Mouse (Mus musculus) embryonic facial prominence, embryonic 15.5 days (tissue): ENCODE data around the gene Zfp993. TPM values are rescaled to one million over a fixed set of nuclear protein-coding genes. Genes with fewer than 3 reads are reported as not detected.
A peak's percentile ranks its signal among the peaks of the same experiment; 100 is the strongest.
"Not testable (repeated sequence)": the region's sequence is repeated elsewhere in the genome, so short reads cannot be mapped to it uniquely, and the experiment has no call there.

Source experiments
- ATAC-seq: fragments of 200-750 bp; cut with Nextera tagmentation; 2 replicates; pipeline ENCODE4 v1.8.0; 2017; ENCODE audit warnings: low read depth, moderate TSS enrichment; ENCODE audit not compliant: insufficient number of reproducible peaks, low FRiP score, low TSS enrichment
- H3K27ac ChIP-seq: fragments of 300-500 bp; sonication (generic); replicated peaks from 2 replicates; pipeline ENCODE4 v1.5.1; 2015; ENCODE audit warnings: mild to moderate bottlenecking, inconsistent platforms
- H3K27me3 ChIP-seq: fragments of 300-500 bp; sonication (generic); 2 replicates; pipeline ENCODE4 v1.6.1; 2015; ENCODE audit warnings: inconsistent platforms
- H3K36me3 ChIP-seq: fragments of 300-500 bp; sonication (generic); 2 replicates; pipeline ENCODE4 v1.6.1; 2015; ENCODE audit warnings: mild to moderate bottlenecking, inconsistent platforms
- H3K4me1 ChIP-seq: fragments of 300-500 bp; sonication (generic); 2 replicates; pipeline ENCODE4 v1.6.1; 2015; ENCODE audit warnings: inconsistent platforms
- H3K4me2 ChIP-seq: fragments of 300-500 bp; sonication (generic); replicated peaks from 2 replicates; pipeline ENCODE4 v1.6.1; 2015; ENCODE audit warnings: mild to moderate bottlenecking, inconsistent platforms
- H3K4me3 ChIP-seq: fragments of 300-500 bp; sonication (generic); replicated peaks from 2 replicates; pipeline ENCODE4 v1.5.1; 2015; ENCODE audit warnings: mild to moderate bottlenecking, inconsistent platforms
- H3K9ac ChIP-seq: fragments of 300-500 bp; sonication (generic); 2 replicates; pipeline ENCODE4 v1.6.1; 2015; ENCODE audit warnings: inconsistent platforms
- H3K9me3 ChIP-seq: fragments of 300-500 bp; sonication (generic); replicated peaks from 2 replicates; pipeline ENCODE4 v1.6.1; 2016; ENCODE audit warnings: inconsistent platforms
- WGBS: fragments of 180-500 bp; shearing (Covaris S2); methylation state at CpG from one replicate; pipeline ENCODE4 v1.1.7; 2015; 5-methylcytosine and 5-hydroxymethylcytosine counted together
- polyA plus RNA-seq: library from polyadenylated mRNA; unstranded; fragments of >200 nt; fragmentation: Nextera tagmentation; extraction: Ambion mirVana; gene quantifications from 2 replicates; pipeline ENCODE4 v1.2.1, GENCODE M21; 2015

Gene Zfp993
- polyA plus RNA-seq, result 1.1 and 1.4 TPM in 2 replicates

DNA sequence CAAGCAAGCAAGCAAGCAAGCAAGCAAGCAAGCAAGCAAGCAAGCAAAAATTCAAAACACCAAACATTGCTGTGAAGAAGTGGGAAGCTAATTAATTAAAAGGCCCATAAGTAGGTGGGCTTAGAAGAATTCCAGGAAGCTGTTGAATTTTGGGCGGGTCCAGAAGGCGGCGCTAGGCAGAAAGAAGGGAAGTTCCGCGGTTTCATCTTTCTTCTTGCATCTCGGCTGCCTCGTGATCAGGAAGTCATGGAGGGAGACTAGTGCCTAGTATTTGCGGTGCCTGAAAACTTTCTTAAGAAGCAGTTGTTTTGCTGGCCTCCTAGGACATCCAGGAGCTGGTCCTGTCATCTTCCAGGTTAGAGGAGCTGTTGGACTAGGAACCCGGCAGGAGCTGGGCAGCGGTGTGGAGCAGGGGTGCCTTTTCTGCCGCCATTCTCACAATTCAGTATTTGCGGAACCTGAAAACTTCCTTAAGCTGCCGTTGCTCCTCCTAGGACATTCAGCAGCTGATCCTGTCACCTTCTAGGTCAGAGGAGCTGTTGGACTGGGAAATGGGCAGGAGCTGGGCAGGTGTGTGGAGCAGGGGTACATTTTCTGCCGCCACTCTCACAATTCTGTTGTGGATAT is at the start of gene Zfp993:
TSS of gene Zfp993 (plus strand) at position 188 of the 627 bp plus-strand sequence.
- ATAC-seq, H3K27ac ChIP-seq, H3K9me3 ChIP-seq: not testable (repeated sequence)

DNA sequence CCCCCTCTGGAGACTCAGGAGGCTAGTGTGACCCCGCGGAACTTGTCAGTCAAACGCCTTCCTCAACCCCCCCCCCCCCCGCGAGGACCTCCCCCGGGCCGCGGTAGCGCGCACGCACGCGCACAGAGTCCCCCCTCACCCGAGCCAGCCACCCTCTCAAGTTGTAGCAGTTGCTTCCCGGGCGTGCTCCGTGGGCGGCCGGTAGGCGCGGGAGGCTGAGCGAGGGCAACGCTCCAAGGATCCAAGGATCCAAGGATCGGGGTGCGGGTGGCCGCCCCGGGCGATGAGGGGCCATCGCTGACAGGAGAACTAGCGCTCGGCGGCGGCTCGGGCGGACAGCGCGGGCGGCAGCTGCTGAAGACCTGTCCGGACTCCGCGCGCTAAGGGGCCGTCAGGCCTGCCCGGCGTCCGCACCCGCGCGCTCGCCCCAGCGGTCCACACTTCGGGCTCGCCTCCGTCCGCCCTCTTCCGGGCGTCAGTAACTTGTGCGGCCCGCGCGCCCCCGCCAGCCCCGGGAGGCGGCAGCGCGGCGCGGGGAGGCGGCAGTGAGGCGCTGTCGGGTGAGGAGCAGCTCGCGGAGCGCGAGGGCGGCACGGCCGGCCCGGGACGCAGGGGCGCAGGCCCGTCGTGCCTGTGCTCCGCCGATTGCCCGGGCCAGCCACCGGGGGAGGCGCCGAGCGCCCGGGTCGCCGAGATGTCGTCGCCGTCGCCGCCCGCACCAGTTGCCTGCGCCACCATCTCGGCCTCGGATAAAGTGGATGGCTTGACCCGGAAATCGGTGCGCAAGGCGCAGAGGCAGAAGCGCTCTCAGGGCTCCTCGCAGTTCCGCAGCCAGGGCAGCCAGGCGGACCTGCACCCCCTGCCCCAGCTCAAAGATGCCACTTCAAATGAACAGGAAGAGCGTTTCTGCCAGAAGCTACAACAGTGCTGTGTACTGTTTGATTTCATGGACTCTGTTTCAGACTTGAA is 30.6 kb upstream of the Zfp993 start:
- H3K9me3 ChIP-seq, H3K4me2 ChIP-seq, H3K4me3 ChIP-seq, H3K9ac ChIP-seq, H3K27ac ChIP-seq, H3K36me3 ChIP-seq, H3K27me3 ChIP-seq, H3K4me1 ChIP-seq: not testable (repeated sequence)
- under 1% methylated on average over 16 of the region's 111 CpGs for WGBS
- peak; percentile 67; the same call in 1 of the 2 replicates for ATAC-seq

More for the DNA sequence above, at the start of gene Zfp993:
- not testable (repeated sequence) for H3K27me3 ChIP-seq, H3K4me2 ChIP-seq, H3K36me3 ChIP-seq, H3K4me3 ChIP-seq, H3K4me1 ChIP-seq, H3K9ac ChIP-seq
- WGBS, result no CpG with 5 or more reads among the region's 14 CpGs

DNA sequence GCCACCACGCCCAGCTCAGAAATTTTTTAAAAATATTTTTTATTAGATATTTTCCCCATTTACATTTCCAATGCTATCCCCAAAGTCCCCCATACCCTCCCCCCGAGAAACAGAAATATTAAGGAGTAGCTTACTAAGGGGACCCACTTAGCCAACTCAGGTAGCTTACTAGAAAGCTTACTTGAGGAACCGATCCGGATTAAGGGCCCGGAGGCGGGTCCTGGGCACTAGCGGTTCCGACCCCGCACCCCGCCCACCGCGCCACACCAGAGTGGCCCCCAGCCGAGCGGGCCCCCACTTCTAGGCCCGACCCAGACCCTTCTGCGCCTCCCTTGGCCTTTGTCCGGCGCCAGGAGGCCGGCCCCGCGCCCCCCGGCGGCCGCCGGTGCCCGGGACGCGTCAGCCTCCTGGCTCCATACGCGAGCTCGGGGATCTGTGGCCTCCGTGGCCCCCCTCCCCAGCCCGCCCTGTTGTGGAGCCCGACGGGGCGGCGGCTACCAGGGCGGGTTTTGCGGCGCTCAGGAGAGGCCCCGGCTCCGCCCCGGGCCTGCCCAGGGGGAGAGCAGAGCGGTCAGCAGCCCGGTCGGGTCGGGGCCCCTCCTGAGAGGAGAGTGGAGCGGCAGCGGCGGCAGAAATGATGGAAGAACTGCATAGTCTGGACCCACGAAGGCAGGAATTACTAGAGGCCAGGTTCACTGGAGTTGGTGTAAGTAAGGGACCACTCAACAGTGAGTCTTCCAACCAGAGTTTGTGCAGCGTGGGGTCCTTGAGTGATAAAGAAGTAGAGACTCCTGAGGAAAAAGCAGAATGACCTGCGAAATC is 7.0 kb upstream of the Zfp993 start:
- not testable (repeated sequence) for H3K27ac ChIP-seq, H3K36me3 ChIP-seq, H3K9ac ChIP-seq, H3K27me3 ChIP-seq, H3K9me3 ChIP-seq, H3K4me1 ChIP-seq
- H3K4me3 ChIP-seq, result peak overlapping the region; percentile 21; the same call in 1 of the 2 replicates
- 4% methylated on average over 29 of the region's 53 CpGs for WGBS
- ATAC-seq, result peak; percentile 73; the same call in 1 of the 2 replicates
- H3K4me2 ChIP-seq, result 0 out of 2 replicates have a peak overlapping the region, but pooled peaks have one; percentile 31

DNA sequence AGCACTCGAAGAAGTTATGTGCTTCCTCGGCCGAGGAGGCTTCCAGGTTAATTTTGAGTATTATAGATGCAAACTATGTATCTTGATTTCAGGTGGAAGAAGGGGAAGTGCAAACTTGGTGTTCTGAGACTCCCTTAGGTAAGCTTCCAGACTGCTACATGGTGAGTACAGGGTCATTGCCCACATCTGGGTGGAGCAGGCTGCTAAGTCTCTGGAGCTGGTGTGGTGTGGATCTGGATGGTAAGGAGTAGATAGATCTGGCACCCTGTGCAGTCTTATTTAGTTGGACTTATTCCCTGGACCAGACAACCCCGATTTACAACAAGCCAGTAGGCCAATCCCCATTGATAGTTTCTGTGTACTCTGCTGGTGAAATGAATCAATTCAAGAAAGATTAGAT is 33.6 kb downstream of the Zfp993 start:
- not testable (repeated sequence) for H3K4me2 ChIP-seq, ATAC-seq
- no CpG with 5 or more reads among the region's 4 CpGs for WGBS

DNA sequence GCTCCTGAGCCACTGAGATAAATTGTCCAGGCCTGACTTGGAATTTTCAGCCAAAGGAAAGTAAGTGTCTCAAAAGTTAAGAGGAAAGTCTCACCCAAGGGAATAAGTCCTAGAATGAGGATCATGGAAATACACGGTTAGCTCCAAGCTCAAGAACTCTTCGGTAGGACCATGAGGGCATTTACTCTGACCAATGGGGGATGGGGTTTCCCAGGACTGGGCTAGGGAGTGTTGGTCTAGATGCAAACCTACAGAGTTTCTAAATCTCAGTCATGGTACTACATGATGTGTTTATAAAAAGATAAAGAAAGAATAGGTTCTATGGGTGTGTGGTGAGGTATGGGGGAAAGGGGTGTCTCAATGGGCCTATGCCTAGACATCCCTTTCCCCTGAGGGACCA is 38.9 kb downstream of the Zfp993 start:
- not testable (repeated sequence) for H3K4me1 ChIP-seq, H3K27me3 ChIP-seq, H3K4me3 ChIP-seq, H3K9ac ChIP-seq, H3K36me3 ChIP-seq, H3K4me2 ChIP-seq, H3K9me3 ChIP-seq, H3K27ac ChIP-seq
- peak; percentile 36; the same call in 1 of the 2 replicates for ATAC-seq
- WGBS, result no CpG with 5 or more reads among the region's 2 CpGs

More for the DNA sequence above, 33.6 kb downstream of the Zfp993 start:
- not testable (repeated sequence) for H3K36me3 ChIP-seq, H3K9me3 ChIP-seq, H3K9ac ChIP-seq, H3K4me1 ChIP-seq, H3K27me3 ChIP-seq, H3K4me3 ChIP-seq, H3K27ac ChIP-seq

DNA sequence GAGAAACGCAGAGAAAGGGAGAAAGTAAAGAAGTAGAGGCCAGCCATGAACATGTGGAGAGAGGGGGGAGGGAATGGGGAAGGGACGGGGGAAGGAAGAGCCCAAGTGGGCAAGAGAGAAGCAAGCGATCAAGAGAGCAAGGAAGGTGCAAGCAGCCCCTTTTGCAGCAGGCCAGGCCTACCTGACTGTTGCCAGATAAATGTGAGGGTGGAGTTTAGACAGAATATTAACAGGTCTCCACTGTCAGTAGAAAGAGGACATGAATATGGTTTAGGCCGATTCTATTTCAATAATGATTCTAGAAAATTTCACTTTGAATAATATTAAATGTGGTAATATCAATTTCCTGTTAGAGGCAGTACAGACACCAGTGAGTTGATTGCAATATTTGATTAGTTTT is 39.4 kb downstream of the Zfp993 start:
- not testable (repeated sequence) for H3K4me1 ChIP-seq, H3K27ac ChIP-seq, H3K4me2 ChIP-seq, H3K4me3 ChIP-seq, H3K9me3 ChIP-seq, H3K27me3 ChIP-seq, H3K9ac ChIP-seq, H3K36me3 ChIP-seq
- 0 out of 2 replicates have a peak, but pooled peaks have one; percentile 34 for ATAC-seq
- 92% methylated on average over 1 of the region's 4 CpGs for WGBS

DNA sequence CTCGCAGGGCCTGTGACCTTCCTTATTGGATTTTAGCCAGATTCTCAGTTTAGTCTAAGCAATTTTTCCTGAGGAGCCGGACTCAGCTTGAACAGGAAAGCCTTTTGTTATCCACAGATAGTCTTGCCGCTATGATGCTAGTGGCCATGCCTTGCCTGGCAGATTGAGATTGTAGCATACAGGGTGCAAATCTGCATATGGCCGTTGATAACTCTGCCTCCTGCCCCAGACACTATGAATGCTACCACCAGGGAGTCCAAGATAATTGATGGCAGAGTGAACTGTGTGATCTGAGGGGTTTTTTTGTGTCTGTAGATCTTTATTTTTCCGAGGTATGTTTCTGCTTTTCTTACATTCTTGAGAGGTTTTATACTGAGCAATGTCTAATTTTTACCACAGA is 39.9 kb downstream of the Zfp993 start:
- not testable (repeated sequence) for H3K27ac ChIP-seq, H3K27me3 ChIP-seq, ATAC-seq, H3K4me3 ChIP-seq, H3K4me1 ChIP-seq, H3K9me3 ChIP-seq, H3K9ac ChIP-seq, H3K36me3 ChIP-seq, H3K4me2 ChIP-seq
- WGBS, result 81% methylated on average over 2 of the region's 5 CpGs

Other genes with a start within 250 kb of the Zfp993 start
- gene Zfp992, start 161.9 kb upstream of the Zfp993 start, polyA plus RNA-seq, result 1.8 and 2.3 TPM in 2 replicates
- gene Zfp981, start 108.9 kb upstream of the Zfp993 start, polyA plus RNA-seq, result 0.05 TPM in 1 of 2 replicates, not detected in the other